Mouse (Mus musculus) frontal cortex, adult 2 months (tissue): ENCODE results near the gene Tapt1. TPM values are rescaled to one million over a fixed set of nuclear protein-coding genes. Genes with fewer than 3 reads are reported as not detected.
"Not testable (repeated sequence)": the region's sequence is repeated elsewhere in the genome, so short reads cannot be mapped to it uniquely, and the experiment has no call there.

Experiments
- DNase-seq, 2 experiments: peaks; one replicate each; pipeline ENCODE4 v3.0.0; 2022; ENCODE audit warnings: low spot score in 1 of 2; ENCODE audit errors: extremely low spot score in 1 of 2
- polyA plus RNA-seq: library from polyadenylated mRNA; depleted of rRNA; stranded (reverse); fragments of >200 nt; gene quantifications from 2 replicates; pipeline ENCODE4 v1.2.3, GENCODE M21; 2012; rRNA removed

The Tapt1 gene
- polyA plus RNA-seq, 1 experiment: 52.4 TPM

- DNase-seq: no peak
Measured at GRCm38 (mm10) chr5:44146437-44147332, 79.7 kb downstream of the Tapt1 start.

GRCm38 (mm10) chr5:44143467-44144235 lies 82.8 kb downstream of the Tapt1 start:
- no peak for DNase-seq

- DNase-seq: no peak
Measured at GRCm38 (mm10) chr5:44127487-44127886, 98.9 kb downstream of the Tapt1 start.

- not testable (repeated sequence) for DNase-seq
Measured at GRCm38 (mm10) chr5:44126574-44126973, 99.9 kb downstream of the Tapt1 start.

Other genes starting within 250 kb of the Tapt1 start
- gene Fgfbp1, start 244.8 kb downstream of the Tapt1 start, polyA plus RNA-seq: 2.8 and 6.5 TPM in 2 replicates
- 15.2 and 16.7 TPM in 2 replicates for gene Prom1, start 124.6 kb downstream of the Tapt1 start, polyA plus RNA-seq